17 mouse cellular contexts compared by ENCODE assay signal in genomic region chr15:83365697-83366096, GRCm38 (mm10). TPM values are rescaled to one million over a fixed set of nuclear protein-coding genes. Genes with fewer than 3 reads are reported as not detected.
DNase-seq lines count a peak whose midpoint lies in the region; ATAC-seq and TF ChIP-seq lines count a peak whose summit lies in the region.
"Had no signal": no experiment of that assay in that cellular context is flagged by ENCODE, and none has a peak within 500 bp of the region (broad histone marks: within the 10 kb centered on the region; RNA-seq: fewer than 3 reads in every experiment).

No protein-coding gene starts in this region.

- H3K27ac ChIP-seq in layer of hippocampus, adult 2 months, result no peak overlapping the region
- H3K27ac ChIP-seq in testis, adult 2 months (ENCODE audit: control insufficient read depth, insufficient read depth, low read depth, low read length), result no peak overlapping the region
- no peak overlapping the region for H3K27ac ChIP-seq in intestine, postnatal 0 days (ENCODE audit: low read depth, low read length)
- H3K27ac ChIP-seq: embryonic facial prominence, embryonic 10.5 days; heart, embryonic 15.5 days; hindbrain, embryonic 14.5 days; limb, embryonic 12.5 days; neural tube, embryonic 15.5 days had no signal

- H3K4me1 ChIP-seq in testis, adult 2 months (ENCODE audit: control insufficient read depth, insufficient read depth, low read length), result peaks cover 6% of the 10 kb centered on the region
- no peaks in the 10 kb centered on the region for H3K4me1 ChIP-seq in intestine, postnatal 0 days (replicated peaks; ENCODE audit: control insufficient read depth, insufficient read depth, low read length)

- no peak for TF ChIP-seq POLR2A in testis, adult 2 months (IDR thresholded peaks at IDR 0.05; ENCODE audit: control insufficient read depth, low read depth, low read length)

- no peak for ATAC-seq in intestine, postnatal 0 days

- H3K9me3 ChIP-seq in intestine, postnatal 0 days (ENCODE audit: control insufficient read depth), result no peaks in the 10 kb centered on the region
- H3K9me3 ChIP-seq: heart, embryonic 15.5 days; limb, embryonic 12.5 days; megakaryocyte, embryonic 14.5 days; neural tube, embryonic 15.5 days had no signal

- no peak overlapping the region for H3K4me3 ChIP-seq in layer of hippocampus, adult 2 months
- H3K4me3 ChIP-seq in testis, adult 2 months (ENCODE audit: control insufficient read depth, low read depth, low read length), result peak overlapping the region; percentile 97; the same call in 1 of the 2 replicates
- no peak overlapping the region for H3K4me3 ChIP-seq in intestine, postnatal 0 days (ENCODE audit: low read depth, low read length)
- H3K4me3 ChIP-seq: embryonic facial prominence, embryonic 10.5 days; limb, embryonic 12.5 days; megakaryocyte, embryonic 14.5 days had no signal

- no peak overlapping the region for H3K9ac ChIP-seq in intestine, postnatal 0 days (ENCODE audit: low read depth, low read length)
- H3K9ac ChIP-seq: heart, embryonic 15.5 days; hindbrain, embryonic 14.5 days; limb, embryonic 12.5 days; neural tube, embryonic 15.5 days had no signal

- peaks cover 8% of the 10 kb centered on the region for H3K36me3 ChIP-seq in testis, adult 2 months (ENCODE audit: control insufficient read depth, insufficient read depth, low read length)
- H3K36me3 ChIP-seq in intestine, postnatal 0 days (ENCODE audit: control insufficient read depth, insufficient read depth), result no peaks in the 10 kb centered on the region
- H3K36me3 ChIP-seq: embryonic facial prominence, embryonic 10.5 days; heart, embryonic 15.5 days; limb, embryonic 12.5 days; neural tube, embryonic 15.5 days had no signal

- peak overlapping the region; percentile 83; the same call in 1 of the 2 replicates for H3K4me2 ChIP-seq in intestine, postnatal 0 days (replicated peaks; ENCODE audit: low read depth)
- H3K4me2 ChIP-seq: heart, embryonic 15.5 days; hindbrain, embryonic 14.5 days; limb, embryonic 12.5 days had no signal

- no peak for DNase-seq in layer of hippocampus, adult 2 months (ENCODE audit: low spot score in 2 of 2)
- DNase-seq in layer of hippocampus, postnatal 25 days (ENCODE audit: extremely low spot score in 1 of 2, low spot score in 1 of 2), result no peak
- no peak for DNase-seq in testis, postnatal 14 days (ENCODE audit: low spot score)
- DNase-seq in adrenal gland, adult 18-20 months (ENCODE audit: low spot score in 2 of 2), result no peak
- DNase-seq in kidney, postnatal 10 days, result no peak
- DNase-seq: adrenal gland, postnatal 25 days; cerebellum, postnatal 10 days; kidney, postnatal 14 days; retina, postnatal 1 day had no signal

- TF ChIP-seq CTCF in layer of hippocampus, adult 2 months (conservative IDR thresholded peaks at IDR 0.05), result peak; percentile 42
- TF ChIP-seq CTCF in testis, adult 2 months (IDR thresholded peaks at IDR 0.05; ENCODE audit: control insufficient read depth, insufficient read depth, insufficient replicate concordance, low read depth, low read length), result no peak
- peak; percentile 65 for TF ChIP-seq CTCF in intestine, postnatal 0 days (IDR thresholded peaks at IDR 0.05; ENCODE audit: low read depth)

- H3K27me3 ChIP-seq in testis, adult 2 months (ENCODE audit: control insufficient read depth, insufficient read depth, low read length), result no peaks in the 10 kb centered on the region
- H3K27me3 ChIP-seq in intestine, postnatal 0 days (replicated peaks; ENCODE audit: control insufficient read depth, insufficient read depth, low read length), result no peaks in the 10 kb centered on the region
- H3K27me3 ChIP-seq: heart, embryonic 15.5 days; neural tube, embryonic 15.5 days had no signal

RNA-seq across cellular contexts. Expression of gene Arfgap3, which starts 15.7 kb away (rescaled TPM):
- total RNA-seq in layer of hippocampus, adult 2 months (2021), result 10 to 100 TPM; 17.3 to 17.5 TPM
- 10 to 100 TPM; 18.0 to 18.3 TPM for total RNA-seq in layer of hippocampus, postnatal 25 days (2021)
- 139 and 142 TPM in 2 replicates for polyA plus RNA-seq in testis, adult 2 months (2012; rRNA removed)
- 119 and 124 TPM in 2 replicates for polyA plus RNA-seq in intestine, postnatal 0 days (2015; fragmentation: Nextera tagmentation; extraction: Ambion mirVana)
- total RNA-seq in adrenal gland, adult 18-20 months (2021), result 10 to 100 TPM; 22.1 to 24.5 TPM
